Mouse (Mus musculus) CD8-positive naive resting alpha-beta T cell, adult 2 months (primary cell): ENCODE data around the gene Szrd1.
"Not testable (repeated sequence)": the region's sequence is repeated elsewhere in the genome, so short reads cannot be mapped to it uniquely, and the experiment has no call there.

Experiments
- DNase-seq, 2 experiments: peaks; one replicate each; pipeline ENCODE4 v3.0.0; 2022; ENCODE audit warnings: low read depth in 2 of 2, low spot score in 2 of 2

Gene Szrd1

DNA sequence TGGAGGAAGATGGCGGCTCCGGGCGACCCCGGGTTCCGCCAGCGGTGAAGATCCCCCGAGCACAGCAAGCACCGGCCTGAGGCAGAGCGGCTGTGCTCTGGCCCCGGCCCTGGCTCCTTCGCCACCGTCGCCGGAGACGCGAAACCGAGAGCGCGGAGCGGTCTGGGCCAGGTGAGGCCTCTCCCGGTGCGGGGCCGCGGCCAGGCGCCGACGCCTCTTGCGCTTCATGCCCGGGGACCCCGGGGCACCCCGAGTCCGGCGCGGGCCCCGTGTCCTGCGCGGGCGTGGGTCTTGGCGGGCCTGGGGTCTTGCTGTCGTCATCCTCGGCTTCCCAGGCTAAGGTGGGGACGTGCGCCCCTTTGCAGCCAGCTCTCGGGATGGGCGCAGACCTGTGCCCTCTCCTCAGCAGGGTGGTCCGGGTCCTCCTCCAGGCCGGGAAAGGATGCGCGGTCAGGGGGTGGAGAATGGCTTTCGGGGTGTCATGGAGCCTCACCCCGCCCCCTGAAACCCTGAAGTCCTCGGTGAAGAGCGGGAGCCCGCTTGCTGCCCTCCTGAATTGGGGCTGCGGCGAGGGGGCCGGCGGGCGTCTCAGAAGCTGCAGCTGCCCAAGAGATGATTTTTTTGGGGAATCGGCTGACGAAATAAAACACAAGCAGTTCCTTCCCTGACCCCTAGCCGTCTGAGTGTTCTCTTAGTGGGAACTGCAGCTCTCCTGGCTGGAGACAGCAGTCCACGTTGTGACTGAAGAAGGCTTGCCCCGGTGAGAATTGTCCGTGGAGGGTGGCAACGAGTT, 8.6 kb upstream of the Szrd1 start:
- peak; percentile 23 to 40 for DNase-seq

DNA sequence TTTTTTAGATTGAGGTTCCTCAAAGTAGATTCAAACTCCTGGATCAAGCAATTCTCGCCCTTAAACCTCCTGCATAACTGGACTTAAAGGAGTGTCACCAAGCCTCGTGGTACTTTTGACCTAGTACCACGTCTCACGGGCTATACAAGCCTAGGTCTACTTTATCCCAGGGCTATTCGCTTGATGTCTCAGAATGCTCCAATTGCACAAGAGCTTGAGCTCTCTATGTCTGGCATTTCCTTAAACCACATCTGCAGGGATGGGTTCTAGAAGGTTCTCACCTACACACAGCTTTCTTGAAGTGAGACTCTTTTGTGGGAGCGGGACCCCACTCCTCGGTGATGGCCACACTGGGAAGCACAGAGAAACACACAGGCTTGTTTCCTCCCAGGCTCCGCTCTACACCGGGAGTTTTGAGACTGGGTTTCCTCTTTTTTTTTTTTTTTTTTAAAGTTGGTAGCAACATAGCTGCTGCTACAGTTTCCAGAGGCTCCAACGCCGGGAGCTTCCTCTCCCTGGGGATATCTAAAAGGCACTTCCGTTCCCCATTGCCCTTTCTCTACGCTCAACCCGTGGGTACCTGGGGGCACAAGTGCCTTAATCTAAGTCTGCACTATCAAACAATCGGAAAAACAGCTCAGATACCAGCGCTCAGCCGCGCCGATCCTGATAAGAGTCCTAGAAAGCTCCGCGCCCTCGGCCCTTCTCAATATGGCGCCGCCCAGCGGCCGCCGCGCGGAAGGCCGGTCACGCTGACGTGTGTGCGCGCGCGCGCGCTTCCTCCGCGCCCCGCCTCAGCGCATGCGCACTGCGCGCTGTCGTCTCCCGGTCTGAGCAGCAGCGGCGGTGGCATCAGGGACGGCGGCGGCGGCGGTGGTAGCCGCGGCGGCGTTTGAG, 7.8 kb upstream of the Szrd1 start, which contains the start of gene Fbxo42:
Gene Fbxo42 (plus strand): TSS at position 802 of the 897 bp plus-strand sequence.
- DNase-seq = peak; percentile 95

DNA sequence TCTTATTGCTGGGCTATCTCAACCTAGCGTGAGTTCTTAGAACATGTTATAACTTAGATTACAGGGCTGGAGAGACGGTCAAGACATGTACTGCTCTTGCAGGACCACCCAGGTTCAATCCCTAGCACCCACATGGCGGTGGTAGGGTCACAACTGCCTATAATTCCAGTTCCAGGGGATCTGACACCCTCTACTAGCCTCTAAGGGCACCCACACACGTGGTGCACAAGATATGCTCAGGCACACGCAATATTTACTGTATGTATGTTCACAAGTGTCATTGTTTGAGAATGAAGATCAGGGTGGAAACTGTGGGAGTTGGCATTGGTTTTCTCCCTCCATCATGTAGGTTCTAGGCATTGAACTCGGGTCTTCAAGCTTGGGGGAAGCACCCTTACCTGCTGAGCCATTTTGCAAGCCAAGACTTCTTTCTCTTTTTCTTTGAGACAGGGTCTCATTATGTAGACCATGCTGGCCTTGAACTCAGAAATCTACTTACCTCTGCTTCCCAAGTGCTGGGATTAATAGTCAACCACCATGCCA, 7.0 kb upstream of the Szrd1 start:
- DNase-seq = no peak

DNA sequence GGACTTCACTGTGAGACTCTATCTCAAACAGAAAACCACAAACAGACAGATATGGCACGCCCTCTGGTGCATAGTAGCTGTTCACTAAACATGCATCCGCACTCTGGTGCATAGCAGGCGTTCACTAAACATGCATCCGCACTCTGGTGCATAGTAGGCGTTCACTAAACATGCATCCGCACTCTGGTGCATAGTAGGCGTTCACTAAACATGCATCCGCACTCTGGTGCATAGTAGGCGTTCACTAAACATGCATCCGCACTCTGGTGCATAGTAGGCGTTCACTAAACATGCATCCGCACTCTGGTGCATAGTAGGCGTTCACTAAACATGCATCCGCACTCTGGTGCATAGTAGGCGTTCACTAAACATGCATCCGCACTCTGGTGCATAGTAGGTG, 5.5 kb upstream of the Szrd1 start:
- not testable (repeated sequence) for DNase-seq

DNA sequence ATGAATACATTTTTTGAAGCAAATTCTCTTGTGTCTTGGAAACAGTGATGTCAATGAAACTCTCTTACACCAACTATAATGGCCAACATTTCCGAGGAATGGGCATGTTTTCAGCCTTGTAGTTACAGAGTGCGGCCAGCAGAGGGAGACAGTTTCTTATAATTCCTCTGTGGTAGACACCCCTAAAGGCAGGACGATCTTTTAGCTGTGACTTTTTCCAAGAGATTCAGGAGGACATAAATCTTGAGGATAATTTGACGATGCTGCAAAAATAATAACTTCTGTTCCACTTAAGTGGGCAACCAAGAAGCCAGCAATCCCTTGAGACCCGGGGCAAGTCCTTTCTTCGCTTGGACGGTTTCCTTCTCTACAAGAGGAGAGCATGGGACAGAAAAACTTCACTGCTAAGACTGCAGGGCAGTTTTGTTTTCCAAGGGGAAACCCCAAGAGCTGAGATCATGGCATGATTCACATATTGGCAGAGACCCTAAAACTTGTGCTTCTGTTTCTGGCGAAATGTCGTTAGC, 2.8 kb upstream of the Szrd1 start:
- DNase-seq = peak; percentile 75 to 82

DNA sequence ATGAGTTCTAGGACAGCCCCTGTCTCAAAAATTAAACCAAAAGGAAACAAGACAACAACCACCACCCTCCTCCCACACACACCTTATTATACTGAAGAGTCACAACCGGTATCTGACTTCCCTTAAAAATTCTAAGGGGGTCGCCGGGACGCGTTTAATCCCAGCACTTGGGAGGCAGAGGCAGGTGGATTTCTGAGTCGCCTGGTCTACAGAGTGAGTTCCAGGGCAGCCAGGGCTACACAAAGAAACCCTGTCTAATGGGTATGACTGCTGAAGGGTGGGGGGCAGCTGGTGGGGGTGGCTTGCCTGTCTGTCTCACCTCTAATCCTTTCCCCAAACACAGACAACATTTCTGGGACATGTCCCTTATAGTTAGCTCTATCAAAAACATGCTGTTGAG, 1.4 kb upstream of the Szrd1 start:
- no peak for DNase-seq

DNA sequence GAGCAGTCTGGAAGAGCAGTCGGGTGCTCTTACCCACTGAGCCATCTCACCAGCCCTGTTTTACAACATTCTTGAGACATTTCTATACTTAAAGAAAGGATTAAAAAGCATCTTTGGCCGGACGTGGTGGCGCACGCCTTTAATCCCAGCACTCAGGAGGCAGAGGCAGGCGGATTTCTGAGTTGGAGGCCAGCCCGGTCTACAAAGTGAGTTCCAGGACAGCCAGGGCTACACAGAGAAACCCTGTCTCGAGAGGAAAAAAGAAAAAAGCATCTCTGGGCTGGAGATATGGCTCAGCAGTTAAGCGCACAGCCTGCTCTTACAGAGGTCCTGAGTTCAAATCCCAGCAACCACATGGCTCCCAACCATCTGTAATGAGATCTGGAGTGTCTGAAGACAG, 779 bp upstream of the Szrd1 start:
- not testable (repeated sequence) for DNase-seq

DNA sequence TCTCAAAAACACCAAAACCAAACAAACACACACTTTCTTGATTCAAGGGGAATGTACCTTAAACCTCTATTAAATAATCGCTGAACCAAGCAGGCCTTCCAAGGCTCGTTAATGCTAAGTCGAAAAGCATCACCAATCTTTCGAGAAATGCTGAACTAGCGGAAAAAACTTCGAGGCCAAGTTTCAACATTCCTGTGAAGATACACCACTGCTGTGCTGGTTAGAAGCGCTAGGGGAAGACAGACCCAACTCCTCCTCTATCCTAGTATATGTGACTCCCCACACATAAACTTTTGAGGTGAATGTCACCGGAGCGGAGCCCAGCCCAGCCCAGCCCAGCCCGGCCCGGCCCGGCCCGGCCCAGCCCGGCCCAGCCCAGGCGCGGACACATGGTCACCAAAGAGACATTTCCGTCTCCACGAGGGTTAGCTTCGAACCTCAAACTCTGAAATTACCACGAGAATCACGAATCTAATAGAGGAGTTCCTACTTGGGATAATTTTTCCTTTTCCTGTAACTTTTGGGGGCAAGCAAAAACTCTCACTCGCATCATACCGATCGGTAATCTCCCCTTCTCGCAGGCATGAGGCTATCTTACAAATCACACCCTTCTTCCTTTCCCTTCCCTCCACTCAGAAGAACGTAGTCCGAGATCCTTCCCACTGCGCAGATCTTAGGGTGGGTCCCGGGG, 1.0 kb downstream of the Szrd1 start:
- no peak for DNase-seq

DNA sequence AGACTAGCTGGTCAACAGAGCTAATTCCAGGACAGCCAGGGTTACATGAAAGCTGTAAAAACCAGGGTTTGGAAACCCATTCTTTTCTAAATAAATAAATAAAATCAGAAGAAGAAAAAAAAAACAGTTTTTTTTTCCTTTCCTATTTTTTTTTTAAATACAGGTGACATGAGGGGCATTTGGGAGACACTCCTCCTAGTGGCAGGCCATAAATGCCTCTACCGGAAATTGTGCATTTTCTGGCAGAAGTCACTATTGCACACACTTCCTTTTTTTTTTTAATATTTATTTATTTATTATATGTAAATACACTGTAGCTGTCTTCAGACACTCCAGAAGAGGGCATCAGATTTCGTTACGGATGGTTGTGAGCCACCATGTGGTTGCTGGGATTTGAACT, 1.8 kb downstream of the Szrd1 start:
- not testable (repeated sequence) for DNase-seq

DNA sequence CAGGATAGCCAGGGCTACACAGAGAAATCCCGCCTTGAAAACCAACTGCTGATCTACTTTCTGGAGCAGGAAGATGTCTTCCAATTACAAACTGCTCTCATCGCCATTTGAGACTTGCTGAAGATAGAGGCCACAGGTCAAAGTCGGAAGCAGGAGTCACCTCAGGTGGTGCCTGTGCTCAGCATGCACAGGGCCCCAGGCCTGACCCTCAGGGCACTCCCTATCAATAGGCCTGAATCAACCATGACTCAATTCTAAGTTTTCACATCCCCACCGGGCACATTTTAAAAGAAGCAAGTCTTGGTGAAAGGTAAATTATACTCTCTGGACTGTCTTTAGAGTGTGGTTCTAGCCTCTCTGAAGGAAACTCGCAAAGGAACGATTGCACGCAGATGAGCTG, 3.4 kb downstream of the Szrd1 start:
- DNase-seq = no peak

DNA sequence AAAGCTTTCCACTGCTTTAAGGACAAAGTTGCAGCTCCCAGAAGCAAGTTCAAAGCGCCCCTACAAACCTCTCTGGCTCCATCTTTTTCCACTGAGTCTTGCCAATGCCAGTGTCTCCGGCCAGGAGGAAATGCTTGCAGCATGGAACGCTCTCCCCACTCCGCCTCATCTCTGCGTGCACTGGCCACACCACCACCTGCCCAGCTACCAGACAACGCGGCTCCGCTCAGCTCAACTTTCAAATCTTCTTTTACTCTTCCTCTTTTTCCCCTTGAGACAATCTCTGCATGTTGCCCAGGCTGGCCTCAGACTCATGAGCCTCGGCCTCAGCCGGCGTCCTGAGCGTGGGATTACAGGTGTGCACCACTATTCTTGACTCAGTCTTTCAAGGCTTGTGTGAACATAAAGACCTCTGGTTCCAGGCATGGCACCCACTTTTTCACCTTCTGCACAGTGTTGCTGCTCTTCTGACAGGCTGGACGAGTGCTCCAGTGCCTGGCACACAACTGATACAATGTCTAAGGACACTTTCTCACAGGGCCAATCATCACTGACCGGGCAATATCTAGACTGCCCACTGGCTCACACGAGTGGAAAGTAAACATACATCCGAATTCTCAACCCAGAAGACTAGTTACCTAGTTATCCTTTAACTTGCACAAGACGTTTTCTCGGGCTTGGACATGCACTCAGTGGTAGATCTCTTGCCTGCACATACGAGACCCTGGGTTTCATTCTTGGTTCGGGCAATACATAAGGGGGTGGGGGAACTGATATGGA, 4.6 kb downstream of the Szrd1 start:
- no peak for DNase-seq

DNA sequence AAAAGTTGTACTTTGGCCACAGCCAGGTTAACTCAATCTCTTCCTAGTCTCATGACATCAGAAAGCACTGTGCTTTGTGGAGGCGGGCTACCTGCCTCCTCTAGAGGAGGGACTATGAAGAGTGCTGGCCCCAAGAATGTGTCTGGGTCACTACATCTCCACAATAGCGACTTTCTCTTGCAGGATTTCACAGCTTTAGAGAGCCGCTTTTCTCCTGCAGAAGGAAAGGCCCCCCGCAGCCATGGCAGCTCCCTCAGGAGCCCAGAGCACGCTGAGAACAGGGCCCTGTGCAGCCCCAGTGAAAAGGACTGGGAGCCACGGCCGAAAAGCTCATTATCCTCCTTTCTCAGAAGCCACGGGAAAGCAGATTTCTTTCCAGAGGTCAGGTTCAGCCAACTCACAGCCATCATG, 5.5 kb downstream of the Szrd1 start:
- no peak for DNase-seq

DNA sequence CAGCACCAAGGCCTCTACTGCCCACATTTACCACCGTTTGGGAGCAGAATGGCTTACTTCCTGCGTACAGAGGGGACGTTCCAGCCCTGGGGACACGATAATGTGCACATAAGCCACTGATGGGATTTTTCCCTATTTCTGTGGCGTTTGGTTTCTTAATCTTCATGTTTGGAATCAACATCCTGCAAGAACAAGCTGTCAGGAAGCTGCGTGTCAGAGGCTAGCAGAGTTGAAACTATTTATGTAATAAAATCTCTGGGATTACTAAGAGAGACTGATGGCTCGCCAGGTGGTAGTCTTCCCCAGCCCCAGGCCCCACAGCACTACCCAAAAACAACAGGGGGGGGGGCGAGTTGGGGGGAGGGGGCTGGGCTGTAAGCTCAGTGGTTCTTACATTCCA, 6.3 kb downstream of the Szrd1 start:
- DNase-seq = no peak

DNA sequence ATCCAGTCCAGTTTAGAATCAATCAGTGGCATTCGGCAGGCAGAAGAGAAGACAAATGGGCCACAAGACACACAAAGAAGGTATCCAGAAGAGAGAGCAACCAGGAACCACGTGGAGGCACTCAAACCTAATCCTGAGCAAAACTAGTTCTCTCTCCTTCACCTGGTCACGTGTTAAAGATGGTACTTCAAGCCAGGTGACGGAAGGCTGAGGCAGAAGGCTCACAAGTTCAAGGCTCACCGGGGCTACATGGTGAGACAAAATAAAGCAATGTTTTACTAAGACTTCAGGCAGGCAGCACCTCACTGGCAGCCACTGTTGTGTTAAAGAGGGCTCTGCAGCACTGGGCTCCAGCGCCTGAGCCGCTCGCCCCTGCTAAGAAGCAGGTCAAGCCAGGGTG, 7.4 kb downstream of the Szrd1 start:
- DNase-seq = no peak

DNA sequence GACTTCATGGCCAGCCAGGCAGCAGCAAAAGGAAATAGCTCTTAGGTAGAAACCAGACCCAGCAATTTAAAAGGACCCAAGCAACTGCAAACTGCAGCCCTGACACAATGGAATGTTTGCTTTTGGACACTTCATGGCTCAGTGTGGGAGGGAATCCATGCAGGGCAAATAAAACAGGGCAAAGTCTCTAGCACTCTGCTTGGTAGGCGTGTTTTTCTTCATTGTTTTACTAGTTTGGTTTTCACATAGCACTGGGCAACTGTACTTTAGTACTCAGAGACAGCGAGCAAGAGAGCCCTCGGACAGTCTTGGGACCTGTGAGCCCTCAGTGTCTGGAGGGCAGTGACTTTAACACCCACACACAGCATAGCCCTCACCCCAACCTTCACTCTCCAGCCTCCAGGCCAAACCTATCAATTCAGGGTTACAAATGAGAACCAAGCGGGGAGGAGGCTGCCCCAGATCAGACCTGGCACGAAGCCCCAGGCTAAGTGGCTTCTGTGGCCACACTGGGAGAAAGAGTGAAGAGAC, 8.0 kb downstream of the Szrd1 start:
- DNase-seq = no peak

DNA sequence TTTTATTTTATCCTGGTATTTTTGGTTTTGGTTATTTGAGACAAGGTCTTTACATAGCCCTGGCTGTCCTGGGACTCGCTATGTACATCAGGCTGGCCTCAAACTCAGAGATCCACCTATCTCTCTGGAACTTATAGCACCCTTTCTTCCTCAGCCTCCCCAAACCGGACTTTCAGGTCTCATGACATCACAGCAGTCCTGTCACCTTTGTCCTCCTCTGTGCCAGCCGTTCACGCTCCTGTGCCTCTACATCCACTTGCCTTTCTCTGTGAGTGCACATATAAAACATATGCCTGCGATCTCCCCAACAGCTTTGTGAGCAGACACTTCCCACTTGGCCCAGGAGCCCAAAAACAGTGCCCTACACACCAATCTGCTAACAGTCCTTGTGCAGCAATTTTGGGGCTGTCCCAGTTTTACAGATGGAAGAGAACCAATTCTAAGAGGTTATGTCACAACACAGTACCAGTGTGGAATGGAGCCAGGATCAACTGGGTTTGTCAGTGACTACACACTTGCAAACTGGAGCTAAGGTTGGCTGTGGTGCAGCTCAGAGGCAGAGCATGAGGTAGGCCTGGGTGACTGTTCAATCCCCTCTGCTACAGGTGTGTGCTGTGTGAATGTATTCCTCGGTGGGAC, 8.8 kb downstream of the Szrd1 start:
- DNase-seq = no peak

DNA sequence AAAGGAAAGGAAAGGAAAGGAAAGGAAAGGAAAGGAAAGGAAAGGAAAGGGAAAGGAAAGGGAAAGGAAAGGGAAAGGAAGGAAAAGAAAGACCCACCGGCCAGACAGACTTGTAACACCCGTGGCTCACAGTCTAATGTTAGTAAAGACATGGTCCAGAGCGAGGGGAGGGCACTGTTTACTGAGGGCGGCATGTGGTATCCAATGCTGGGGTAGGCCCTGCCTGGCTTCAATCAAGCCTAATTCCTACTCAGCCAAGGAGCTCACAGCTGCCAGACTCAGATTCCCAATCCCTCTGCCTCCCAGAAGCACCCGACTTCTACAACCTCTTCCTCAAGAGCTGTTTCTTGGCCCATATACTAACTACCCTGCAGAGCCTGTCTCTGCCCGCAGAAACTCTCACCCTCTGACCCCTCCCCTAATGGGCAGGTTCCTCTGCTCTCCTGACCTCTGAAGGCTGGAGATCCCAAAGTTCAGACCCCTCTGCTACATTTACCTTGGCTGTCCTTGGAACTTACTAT, 10.3 kb downstream of the Szrd1 start:
- DNase-seq = no peak

DNA sequence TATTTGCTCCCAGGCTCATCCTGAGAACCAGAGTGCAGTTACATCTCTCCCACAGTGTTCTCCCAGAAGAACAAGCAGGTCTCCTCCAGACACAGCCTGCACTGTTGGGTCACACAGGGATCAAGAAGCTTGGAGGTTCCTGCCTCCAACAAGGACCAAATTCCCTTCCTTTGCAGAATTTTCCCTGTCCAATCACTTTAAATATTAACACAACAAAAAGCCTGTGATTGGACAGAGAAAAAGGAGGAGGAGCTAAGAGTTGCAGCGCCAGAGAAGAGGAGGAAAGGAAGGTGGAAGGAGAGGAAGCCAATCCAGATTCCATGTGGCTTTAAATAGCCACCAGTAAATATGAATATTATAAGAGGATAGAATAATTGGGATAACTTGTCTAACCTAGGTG, 16.5 kb downstream of the Szrd1 start:
- no peak for DNase-seq

DNA sequence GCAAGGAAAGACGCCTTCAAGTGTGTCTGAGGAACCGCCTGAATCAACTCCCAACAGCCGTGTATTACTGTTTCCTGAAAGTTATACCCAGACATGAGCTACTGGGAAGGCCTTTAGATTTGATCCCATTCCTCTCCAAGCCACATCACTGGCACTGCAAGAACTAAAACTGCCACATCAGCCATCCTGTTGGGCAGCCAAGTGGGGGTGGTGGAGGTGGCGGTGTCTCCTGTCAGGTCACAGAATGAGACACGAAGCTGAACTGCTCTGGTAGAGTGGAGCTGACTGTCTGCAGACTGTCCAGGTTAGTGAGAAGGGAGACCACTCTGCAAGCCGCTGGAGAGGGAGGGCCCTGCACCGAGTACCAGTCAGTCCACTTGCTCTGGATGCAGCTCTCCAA, 16.9 kb downstream of the Szrd1 start:
- no peak for DNase-seq
